Mouse (Mus musculus) testis, adult 2 months (tissue): Measurements from ENCODE around the gene Cxcl10.

Experiments used
- CTCF ChIP-seq: fragments of 200-500 bp; IDR thresholded peaks from 2 replicates; pipeline ENCODE4 v1.5.1; 2012; ENCODE audit warnings: low read depth, mild to moderate bottlenecking, inconsistent platforms, low read length, moderate library complexity; ENCODE audit not compliant: control insufficient read depth, insufficient read depth, insufficient replicate concordance
- POLR2A ChIP-seq: fragments of 200-500 bp; IDR thresholded peaks from 2 replicates; pipeline ENCODE4 v1.6.1; 2012; ENCODE audit warnings: low read depth, mild to moderate bottlenecking, inconsistent platforms, low read length, moderate library complexity; ENCODE audit not compliant: control insufficient read depth

- TF ChIP-seq CTCF (no peak), POLR2A (no peak)
Measured at GRCm38 (mm10) chr5:92370891-92371290, 22.2 kb upstream of the Cxcl10 start.
